In genomic region chr7:75640671-75641070, GRCm38 (mm10) we compare ENCODE assay signal across 10 mouse cellular contexts.
DNase-seq lines count a peak whose midpoint lies in the region; ATAC-seq lines count a peak whose summit lies in the region.
"Had no signal": no experiment of that assay in that cellular context is flagged by ENCODE, and none has a peak within 500 bp of the region (broad histone marks: within the 10 kb centered on the region; RNA-seq: fewer than 3 reads in every experiment).

No protein-coding gene starts in this region.

- 64% methylated on average over 2 of the region's 2 CpGs for whole genome bisulfite sequencing in heart, embryonic 16.5 days
- WGBS in heart, embryonic 12.5 days, result 76% methylated on average over 2 of the region's 2 CpGs
- WGBS in limb, embryonic 10.5 days, result 41% methylated on average over 2 of the region's 2 CpGs

- no peak for ATAC-seq in heart, embryonic 16.5 days (replicated peaks; ENCODE audit: extremely low read depth, insufficient read depth, low FRiP score)
- ATAC-seq in heart, embryonic 12.5 days (ENCODE audit: insufficient number of reproducible peaks, low FRiP score), result no peak

- H3K9me3 ChIP-seq in heart, embryonic 16.5 days (replicated peaks; ENCODE audit: control insufficient read depth, low read length), result no peaks in the 10 kb centered on the region
- H3K9me3 ChIP-seq in heart, embryonic 12.5 days (replicated peaks), result no peaks in the 10 kb centered on the region
- no peaks in the 10 kb centered on the region for H3K9me3 ChIP-seq in limb, embryonic 10.5 days (replicated peaks)

- H3K9ac ChIP-seq in heart, embryonic 16.5 days (ENCODE audit: low read length), result no peak overlapping the region
- H3K9ac ChIP-seq in heart, embryonic 12.5 days, result no peak overlapping the region

- no peaks in the 10 kb centered on the region for H3K36me3 ChIP-seq in heart, embryonic 16.5 days (ENCODE audit: control insufficient read depth, insufficient read depth)
- no peaks in the 10 kb centered on the region for H3K36me3 ChIP-seq in heart, embryonic 12.5 days
- H3K36me3 ChIP-seq in limb, embryonic 10.5 days, result no peaks in the 10 kb centered on the region

- no peak overlapping the region for H3K4me3 ChIP-seq in heart, embryonic 16.5 days (ENCODE audit: low read length)
- no peak overlapping the region for H3K4me3 ChIP-seq in heart, embryonic 12.5 days
- H3K4me3 ChIP-seq in limb, embryonic 10.5 days, result no peak overlapping the region

- H3K4me2 ChIP-seq in heart, embryonic 16.5 days (ENCODE audit: low read depth, low read length), result no peak overlapping the region
- no peak overlapping the region for H3K4me2 ChIP-seq in heart, embryonic 12.5 days

- H3K4me1 ChIP-seq in heart, embryonic 16.5 days (ENCODE audit: control insufficient read depth, insufficient read depth, low read length), result peaks cover 36% of the 10 kb centered on the region
- peaks cover 52% of the 10 kb centered on the region for H3K4me1 ChIP-seq in heart, embryonic 12.5 days (replicated peaks)
- peaks cover 52% of the 10 kb centered on the region for H3K4me1 ChIP-seq in limb, embryonic 10.5 days

- H3K27me3 ChIP-seq in heart, embryonic 16.5 days (ENCODE audit: control insufficient read depth, insufficient read depth, low read length), result no peaks in the 10 kb centered on the region
- no peaks in the 10 kb centered on the region for H3K27me3 ChIP-seq in heart, embryonic 12.5 days (replicated peaks)
- no peaks in the 10 kb centered on the region for H3K27me3 ChIP-seq in limb, embryonic 10.5 days (ENCODE audit: low read depth, poor library complexity, severe bottlenecking)
- H3K27me3 ChIP-seq: CH12.LX had no signal

- peak overlapping the region; percentile 72 for H3K27ac ChIP-seq in heart, embryonic 16.5 days (ENCODE audit: low read length)
- H3K27ac ChIP-seq in heart, embryonic 12.5 days (ENCODE audit: poor library complexity, severe bottlenecking), result no peak overlapping the region
- peak overlapping the region; percentile 71 for H3K27ac ChIP-seq in limb, embryonic 10.5 days
- H3K27ac ChIP-seq: macrophage had no signal

- peak; percentile 81 for DNase-seq in NIH3T3 (ENCODE audit: low read depth)
- DNase-seq in embryo, embryonic 9.5 days (ENCODE audit: extremely low spot score), result peak; percentile 3
- no peak for DNase-seq in limb, embryonic 10.5 days (ENCODE audit: low spot score)
- DNase-seq in right cerebral cortex, postnatal 10 days (ENCODE audit: low spot score in 2 of 2), result no peak
- no peak for DNase-seq in frontal cortex, postnatal 10 days (ENCODE audit: low spot score in 2 of 2)
- DNase-seq in frontal cortex, postnatal 25 days (ENCODE audit: low spot score in 2 of 2), result no peak

Comparison
In these comparisons a context has a peak if more than half of its experiments do, and no peak if none do; other contexts are left out.
1. DNase-seq: peak in NIH3T3 (single experiment) and embryo, embryonic 9.5 days (single experiment); none in limb, embryonic 10.5 days (single experiment), right cerebral cortex, postnatal 10 days (0 of 2), frontal cortex, postnatal 10 days (0 of 2) and frontal cortex, postnatal 25 days (0 of 2).